Mouse (Mus musculus): Measurements from ENCODE around the gene Mbnl2. TPM values are rescaled to one million over a fixed set of nuclear protein-coding genes. Genes with fewer than 3 reads are reported as not detected.

Gene Mbnl2
- 72.7 TPM for polyA plus RNA-seq (2014; fragmentation: Illumina TruSeq; extraction: RNeasy Lipid Tissue Mini Kit (QIAGEN cat#74804); ENCODE audit: low read depth, low replicate concordance)

GRCm38 (mm10) chr14:120275246-120276238, at the start of gene Mbnl2:
Mbnl2 (plus strand) TSS chr14:120275669.

GRCm38 (mm10) chr14:120477982-120478568, 202.6 kb downstream of the Mbnl2 start, which contains the start of gene Rap2a:
Rap2a (plus strand) TSS chr14:120478444.

Other genes with a start within 250 kb of the Mbnl2 start
- not detected for gene Oxgr1, start 233.2 kb upstream of the Mbnl2 start, polyA plus RNA-seq (2014; fragmentation: Illumina TruSeq; extraction: RNeasy Lipid Tissue Mini Kit (QIAGEN cat#74804); ENCODE audit: low read depth, low replicate concordance)
- gene Rap2a, start 202.8 kb downstream of the Mbnl2 start, polyA plus RNA-seq (2014; fragmentation: Illumina TruSeq; extraction: RNeasy Lipid Tissue Mini Kit (QIAGEN cat#74804); ENCODE audit: low read depth, low replicate concordance) = 13.3 TPM